Mouse (Mus musculus) kidney, adult 9 months (tissue): ENCODE results near the gene Iqcd.

Experiments
- DNase-seq: peaks from one replicate; pipeline ENCODE4 v3.0.0; 2022

The Iqcd gene

DNA sequence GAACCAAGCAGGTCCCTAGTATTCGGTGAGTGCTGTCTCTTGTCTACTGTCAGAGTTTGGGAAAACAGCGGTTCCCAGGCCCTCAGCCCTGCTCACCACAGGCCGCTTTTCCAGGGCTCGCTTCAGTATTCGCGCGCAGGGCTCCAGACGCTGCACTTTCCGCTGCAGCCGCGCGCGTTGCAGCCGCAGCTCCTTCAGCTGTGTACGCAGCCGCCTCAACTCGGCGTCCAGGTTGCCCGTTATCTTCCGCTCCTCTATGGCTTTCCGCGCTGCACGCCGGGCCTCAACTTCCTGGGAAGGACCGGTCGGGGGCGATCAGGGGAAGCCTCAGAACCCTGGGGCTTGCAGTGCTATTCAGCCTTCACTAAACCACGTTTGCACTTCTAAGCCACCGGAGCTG, 42.3 kb downstream of the Iqcd start:
- DNase-seq = no peak

DNA sequence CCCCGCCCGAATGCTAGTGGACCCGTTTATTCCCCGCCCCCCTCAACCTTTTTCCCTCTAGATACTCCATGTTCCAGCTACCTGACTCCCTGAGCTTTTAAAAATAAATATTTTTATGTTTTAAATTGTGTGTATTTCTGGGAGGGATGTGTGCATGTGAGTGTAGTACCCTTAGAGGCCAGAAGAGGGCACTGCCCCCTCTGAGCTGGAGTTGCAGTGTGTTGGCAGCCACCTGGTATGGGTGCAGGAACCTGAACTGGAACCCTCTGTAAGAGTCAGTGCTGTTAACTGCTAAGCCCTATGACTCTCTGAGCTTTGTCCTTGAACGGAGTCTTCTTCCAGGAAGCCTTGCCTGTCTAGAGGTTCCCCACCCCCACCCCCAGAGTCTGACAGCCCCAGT, 43.1 kb downstream of the Iqcd start:
- DNase-seq = no peak

DNA sequence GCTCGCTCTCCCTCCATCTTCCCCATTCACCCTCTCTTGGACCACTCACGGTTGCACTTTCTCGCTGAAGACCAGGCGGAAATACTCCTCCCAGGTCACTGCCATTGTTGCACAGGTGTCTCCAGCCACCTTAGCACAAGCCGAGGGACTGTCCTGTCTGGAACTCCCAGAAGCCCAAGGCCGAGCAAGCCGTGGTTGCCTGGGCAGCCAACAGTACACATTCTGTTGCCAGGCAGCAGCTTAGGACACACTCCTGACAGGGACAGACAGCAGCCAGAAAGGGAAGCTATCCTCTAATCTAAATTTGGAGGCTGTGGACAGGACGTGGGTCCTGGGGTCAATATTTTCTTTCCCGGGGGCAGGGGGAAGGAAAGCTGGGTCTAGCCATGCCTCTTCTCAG, 45.3 kb downstream of the Iqcd start, which contains the start of gene Cfap73:
Gene Cfap73 (minus strand): TSS at position 105 of the 400 bp plus-strand sequence.
- DNase-seq = no peak

DNA sequence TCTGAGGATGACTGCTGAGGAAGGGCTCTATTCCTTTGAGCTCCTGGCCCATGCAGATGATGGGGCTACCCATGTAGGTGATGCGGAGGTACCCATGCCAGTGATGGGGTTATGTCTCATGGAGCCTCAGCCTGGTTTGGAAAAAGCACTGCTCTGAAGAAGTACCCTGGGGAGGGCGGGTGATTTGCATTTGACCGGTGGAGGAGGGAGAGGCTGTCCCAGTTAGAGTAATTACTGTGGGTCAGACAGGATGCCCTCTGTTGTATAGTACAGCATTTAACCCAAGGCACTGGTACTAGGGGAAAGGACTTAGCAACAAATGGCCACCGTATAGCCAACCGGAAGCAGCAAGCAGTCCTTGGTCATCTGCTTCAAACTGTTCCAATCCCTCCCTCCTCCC, 46.0 kb downstream of the Iqcd start:
- DNase-seq = no peak

DNA sequence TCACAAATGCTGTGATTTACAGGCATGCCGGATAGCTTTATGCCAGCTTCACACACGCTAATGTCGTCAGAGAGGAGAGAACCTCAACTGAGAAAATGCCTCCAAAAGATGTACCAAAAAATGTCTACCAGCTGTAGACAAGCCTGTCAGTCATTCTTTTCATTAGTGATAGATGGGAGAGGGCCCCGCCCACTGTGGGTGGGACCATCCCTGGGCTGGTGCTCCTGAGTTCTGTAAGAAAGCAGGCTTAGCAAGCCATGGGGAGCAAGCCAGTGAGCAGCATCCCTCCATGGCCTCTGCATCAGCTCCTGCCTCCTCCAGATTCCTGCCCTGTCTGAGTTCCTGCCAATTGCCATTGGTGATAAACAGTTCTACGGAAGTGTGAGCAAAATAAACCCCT, 46.8 kb downstream of the Iqcd start:
- DNase-seq = no peak

DNA sequence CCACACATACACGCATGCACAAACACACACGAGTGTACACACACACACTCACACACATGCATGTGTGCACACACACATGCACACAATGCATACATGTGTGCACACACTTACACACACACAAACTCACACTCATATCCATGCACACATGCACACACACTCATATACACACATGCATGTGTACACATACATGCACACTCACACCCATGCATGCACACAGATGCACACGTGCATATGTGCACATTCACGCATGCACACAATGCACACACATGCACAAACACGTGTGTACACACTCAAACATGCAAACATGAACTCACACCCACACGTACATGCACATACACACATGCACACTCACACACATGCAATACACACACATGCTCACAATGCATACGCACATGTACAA, 51.3 kb downstream of the Iqcd start:
- DNase-seq = no peak

DNA sequence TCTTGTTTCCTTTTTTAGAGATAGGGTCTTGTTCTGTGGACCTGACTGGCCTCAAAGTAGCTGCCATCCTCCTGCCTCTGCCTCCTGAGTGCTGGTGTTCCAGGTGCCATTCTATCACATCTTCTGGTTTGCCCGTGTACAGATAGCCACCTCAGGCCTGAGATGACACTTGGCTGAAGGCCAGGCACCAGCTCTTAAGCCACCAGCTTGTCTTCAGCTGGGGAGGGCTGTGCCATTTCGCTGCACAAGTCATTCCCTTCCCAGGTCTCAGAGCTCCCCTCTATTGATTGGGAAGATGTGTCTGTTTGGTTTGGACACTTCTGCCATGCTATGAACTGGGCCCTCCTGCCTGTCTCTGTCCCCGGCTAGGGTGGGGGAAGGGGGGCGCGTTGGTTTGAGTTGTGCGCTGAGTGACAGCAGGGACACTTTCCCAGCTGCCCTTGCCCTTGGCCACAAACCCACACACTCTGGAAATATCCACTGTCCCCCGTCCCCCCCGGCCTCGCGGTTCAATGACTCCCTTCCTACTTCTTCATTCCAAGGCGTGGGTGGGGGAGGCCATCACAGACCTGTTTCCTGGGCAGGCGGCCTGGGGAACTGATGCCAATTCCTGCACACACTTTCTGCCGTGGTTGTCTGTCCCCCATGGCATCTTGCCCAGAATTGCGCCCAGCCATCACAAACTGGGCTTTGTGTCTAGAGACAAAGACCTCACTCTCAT, 54.7 kb downstream of the Iqcd start:
- peak; percentile 30 for DNase-seq

DNA sequence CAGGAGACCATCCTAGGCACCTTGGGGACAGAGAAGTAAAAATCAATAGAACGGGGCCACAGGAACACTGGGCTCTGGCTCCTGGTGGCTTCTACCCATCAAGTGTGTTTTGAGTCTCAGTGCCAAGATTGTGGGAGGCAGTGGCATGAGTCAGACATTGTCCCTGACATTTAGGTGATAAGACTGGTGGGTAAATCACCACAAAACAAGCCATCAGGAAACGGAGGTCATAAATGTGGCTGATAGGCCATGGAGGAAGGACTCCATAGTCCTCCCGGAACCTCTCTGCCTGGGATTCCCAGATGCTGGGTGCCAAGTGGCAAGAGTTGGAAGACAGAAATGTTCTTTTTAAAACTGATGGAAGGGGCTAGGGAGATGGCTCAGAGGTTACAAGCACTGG, 55.4 kb downstream of the Iqcd start:
- no peak for DNase-seq

DNA sequence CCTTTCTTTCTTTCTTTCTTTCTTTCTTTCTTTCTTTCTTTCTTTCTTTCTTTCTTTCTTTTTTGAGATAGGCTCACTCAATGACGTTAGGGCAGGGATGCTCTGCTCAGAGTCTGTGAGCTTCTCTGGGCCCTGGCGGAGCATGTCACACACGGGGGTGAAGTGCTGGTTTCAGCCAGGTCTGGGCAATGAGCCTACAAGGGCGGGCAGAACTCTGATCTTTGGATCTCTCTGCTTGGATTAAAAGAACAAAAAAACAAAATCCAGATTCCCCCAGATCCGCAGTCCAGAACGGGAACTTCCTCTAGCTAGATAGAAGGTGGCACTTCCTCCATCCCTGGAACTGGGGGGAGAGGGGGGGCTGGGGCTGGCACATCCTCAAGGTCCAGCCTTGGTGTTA, 57.0 kb downstream of the Iqcd start:
- peak; percentile 78 for DNase-seq

DNA sequence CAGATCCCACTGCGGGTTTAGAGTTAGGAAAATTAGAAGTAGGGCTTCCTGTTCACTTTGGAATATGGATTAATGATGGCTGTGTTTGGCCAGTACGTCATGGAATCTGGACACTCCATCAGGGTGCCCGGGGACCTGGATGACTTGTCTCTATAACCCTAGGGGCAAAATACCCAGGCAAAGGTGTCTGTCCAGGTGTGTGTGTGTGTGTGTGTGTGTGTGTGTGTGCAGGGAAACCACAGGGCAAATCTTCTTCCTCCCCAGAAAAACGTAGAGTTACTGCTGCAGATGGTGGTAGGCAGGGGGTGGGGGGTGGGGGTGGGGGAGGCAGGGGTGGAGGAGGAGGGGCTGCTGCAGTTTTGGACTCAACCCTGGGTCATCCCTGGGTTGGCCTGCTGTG, 58.5 kb downstream of the Iqcd start:
- no peak for DNase-seq

DNA sequence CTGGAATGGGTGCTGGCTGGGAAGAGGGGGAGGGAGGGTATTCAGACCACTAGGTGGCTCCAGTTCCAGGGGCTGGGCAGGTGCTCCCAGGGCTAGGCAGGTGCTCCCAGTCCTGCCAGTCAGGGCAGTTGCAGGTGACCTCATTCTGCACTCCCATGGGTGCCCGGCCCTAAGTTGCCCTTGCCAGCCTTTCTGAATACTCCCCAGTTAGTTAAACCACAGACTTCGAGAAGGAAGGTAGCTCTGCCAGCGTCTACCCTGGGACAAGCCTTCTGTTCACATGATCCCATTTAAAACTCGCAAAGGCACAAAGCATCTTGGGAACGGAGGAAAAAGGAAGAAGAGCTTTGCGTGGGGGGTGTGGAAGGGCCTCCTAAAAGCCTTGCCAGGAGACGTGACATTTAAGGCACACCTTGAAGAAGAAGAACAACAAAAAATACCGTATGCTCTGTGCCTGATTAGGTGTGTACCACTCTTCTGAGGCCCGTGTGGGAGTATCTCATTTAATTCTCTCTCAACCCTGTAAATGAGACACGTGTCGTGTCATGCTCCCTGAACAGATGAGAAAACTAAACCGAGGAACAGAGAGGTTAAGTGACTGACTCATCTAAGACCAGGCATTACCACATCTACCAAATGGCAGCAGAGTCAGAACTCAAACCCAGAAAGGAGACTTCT, 59.1 kb downstream of the Iqcd start:
- DNase-seq = peak; percentile 24

DNA sequence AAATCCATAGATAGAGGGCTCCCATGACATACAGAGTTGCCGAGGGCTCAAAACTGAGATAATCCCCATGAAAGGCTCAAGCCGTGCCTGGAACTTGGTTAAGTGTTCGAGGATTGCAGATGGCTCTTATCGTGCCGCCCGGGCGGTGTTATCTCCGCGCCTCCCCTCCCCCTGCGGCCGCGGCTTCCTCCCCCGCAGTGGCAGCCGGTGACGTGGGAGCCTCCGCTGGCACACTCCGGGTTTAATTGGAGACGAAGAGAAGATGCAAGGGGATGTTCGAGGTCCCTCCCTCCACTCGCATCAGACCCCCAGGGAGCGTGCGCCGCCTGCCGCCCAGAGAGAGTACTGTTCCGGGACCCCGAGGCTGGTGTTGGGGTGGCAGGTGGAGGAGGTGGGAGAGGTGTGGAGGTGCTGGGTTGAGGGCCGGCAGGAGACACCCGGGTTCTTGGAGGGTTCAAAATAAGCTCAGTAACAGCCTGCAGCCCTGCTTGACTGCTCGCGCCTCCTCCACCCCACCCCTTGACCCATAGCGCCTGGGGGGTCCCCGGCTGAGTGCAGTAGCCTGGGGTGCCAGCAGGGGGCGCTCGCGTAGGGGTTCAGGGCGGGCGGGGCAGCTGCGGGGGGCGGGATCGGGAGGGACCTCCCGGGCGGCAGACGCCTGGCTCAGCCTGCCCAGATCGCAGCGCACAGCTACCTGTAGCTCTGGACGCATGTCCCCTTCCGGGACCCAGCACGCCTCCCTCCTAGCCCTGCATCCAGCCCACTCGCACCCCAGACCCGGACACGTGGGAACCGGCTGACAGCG, 60.0 kb downstream of the Iqcd start, which contains the start of gene Rasal1:
Gene Rasal1 (plus strand): TSS at position 244 of the 805 bp plus-strand sequence.
- peak; percentile 21 for DNase-seq

DNA sequence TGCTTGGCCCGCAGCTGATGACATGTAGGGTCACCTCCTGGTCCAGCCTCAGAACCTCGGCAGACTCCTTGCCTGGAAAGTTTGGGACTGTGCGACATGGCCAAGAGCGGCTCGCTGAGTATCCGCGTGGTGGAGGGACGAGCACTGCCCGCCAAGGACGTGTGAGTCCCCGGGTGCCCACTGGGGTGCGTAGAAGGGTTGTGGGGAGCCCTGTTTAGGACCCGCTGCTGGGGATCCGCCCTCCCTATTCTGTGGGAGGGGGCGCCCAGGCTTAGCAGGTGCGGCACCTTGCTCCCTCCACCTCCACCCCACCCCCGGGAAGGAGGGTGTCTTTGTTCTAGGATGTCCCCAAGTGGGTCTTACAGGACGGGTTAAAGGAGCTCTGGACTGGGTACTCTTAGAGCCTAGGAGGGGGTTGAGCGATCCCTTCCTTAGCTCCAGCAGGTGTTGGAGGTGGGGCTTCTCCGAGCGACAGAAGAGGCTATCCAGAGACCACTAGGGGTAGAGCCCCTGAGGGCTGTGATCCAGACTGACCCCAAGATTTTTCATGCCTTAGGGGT, 60.6 kb downstream of the Iqcd start:
- DNase-seq = no peak

DNA sequence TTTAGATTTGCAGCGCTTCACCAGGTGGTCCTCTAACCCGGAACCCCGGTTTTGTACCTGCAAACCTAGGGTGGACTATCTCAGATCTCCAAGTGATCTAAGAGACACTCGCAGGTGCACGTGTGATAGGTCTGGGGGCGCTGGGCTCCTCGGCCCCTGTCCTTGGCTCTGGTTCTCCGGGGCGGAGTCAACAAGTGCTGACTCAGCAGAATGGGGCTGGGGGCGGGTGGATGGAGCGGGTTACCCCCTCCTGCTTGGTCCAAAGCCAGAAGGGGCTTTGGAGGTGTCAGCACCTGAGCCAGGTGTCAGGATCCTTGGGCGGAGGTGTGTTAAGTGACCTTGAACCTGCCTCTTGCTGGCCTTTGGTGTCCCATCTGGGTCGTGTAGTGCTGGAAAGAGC, 61.1 kb downstream of the Iqcd start:
- no peak for DNase-seq

DNA sequence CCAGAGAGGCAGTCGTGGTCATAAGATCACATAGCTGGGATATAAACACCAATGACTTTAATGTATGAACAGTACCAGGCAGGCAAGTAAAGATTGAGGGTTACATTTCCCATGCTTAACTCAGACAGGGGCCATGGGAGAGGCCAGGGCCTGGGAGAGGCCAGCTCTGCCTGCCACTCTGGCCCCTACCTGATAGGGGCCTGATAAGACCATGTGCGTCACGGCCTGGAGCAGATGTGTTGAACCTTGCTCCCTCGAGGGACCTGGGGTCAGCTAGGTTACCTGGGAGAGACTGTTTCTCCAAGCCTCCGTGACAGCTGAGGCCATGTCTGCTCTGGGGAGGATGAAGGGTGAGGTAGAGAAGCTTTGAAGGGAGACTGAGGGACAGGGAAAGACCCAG, 62.4 kb downstream of the Iqcd start:
- no peak for DNase-seq

DNA sequence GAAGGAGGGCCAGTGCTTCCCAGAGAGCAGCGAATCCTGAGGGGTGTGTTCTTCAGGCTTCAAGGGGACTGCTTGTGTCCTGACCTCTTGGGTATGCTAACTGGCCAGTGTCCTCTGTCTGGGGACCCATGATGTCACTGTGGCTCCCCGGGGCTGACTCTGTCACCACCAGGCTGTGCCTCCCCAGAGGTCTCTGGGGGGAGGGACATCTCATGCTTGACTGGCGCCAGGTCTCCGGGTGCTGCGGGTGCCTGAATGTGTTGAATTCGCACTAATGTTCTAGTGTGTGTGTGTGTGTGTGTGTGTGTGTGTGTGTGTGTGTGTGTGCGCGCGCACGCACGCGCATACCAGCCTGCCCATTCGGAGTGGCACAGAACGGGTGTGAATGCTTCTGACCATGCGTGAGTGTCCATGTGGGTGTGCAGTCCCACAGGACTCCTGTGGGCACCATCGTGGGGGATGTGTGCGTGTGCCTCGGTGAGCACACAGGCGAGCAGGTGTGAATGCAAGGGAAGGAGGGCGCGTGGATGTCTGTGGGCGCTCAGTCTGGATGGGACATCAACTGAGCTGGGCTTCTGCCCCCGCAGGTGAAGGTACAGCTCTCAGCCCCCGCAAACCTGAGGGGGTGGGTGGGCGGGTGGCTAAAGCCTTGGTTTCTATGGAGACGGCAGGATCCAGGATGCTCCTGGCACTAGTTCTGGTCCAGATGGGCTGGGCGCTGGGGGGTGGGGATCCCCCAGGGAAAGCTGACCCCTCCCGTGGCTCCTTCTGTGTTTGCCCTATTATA, 64.3 kb downstream of the Iqcd start:
- DNase-seq = no peak

DNA sequence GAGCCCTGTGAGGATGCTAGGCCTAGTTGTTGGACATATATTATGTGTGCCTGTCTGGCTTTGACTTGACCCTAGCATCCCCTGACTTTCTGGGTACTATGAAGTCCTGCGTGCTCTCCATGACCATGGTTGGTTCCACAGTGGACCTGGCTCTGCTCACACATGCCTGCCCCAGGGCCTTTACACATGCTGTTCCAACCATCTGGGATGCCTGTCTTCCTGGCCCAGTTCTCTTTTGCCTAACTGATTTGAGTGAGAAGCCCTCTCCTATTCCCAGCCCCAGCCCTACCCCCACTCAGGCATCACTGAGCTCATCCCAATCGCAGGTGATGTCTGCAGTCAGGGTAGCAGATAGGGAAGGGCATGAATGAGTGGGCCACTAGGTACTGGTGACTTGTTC, 65.1 kb downstream of the Iqcd start:
- DNase-seq = no peak

DNA sequence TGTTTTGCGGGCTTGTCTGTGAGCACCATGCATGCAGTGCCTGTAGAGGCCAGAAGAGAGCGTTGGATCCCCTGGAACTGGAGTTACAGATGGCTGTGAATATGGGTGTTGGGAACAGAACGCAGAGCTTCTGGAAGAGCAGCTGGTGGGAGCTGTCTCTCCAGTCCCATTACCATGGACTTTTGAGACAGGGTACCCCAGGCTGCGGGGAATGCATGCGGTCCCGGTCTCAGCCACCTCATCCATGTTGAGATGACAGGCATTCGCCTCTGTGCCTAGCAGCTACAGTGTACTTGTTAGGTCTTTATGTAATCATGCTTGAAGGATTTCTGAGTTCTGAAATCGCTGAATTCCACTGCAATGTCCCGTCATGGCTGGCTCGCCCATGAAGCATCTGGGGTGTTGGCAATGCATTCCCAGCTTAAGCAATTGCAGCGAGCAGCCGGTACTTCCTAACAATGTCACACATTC, 67.5 kb downstream of the Iqcd start:
- DNase-seq = no peak
